30 mouse cellular contexts compared by ENCODE assay signal in genomic region chr1:85949085-85949684, GRCm38 (mm10). TPM values are rescaled to one million over a fixed set of nuclear protein-coding genes. Genes with fewer than 3 reads are reported as not detected.
"Had no signal": no experiment of that assay in that cellular context is flagged by ENCODE, and none has a peak within 500 bp of the region (broad histone marks: within the 10 kb centered on the region; RNA-seq: fewer than 3 reads in every experiment).

No protein-coding gene starts in this region.

- H3K4me2 ChIP-seq: heart, embryonic 12.5 days; hindbrain, embryonic 12.5 days; hindbrain, embryonic 14.5 days; limb, embryonic 13.5 days; limb, embryonic 15.5 days; liver, embryonic 12.5 days had no signal

- H3K36me3 ChIP-seq: heart, embryonic 10.5 days; heart, embryonic 12.5 days; hindbrain, embryonic 10.5 days; hindbrain, embryonic 12.5 days; limb, embryonic 13.5 days; limb, embryonic 15.5 days; liver, embryonic 12.5 days had no signal

- H3K9me3 ChIP-seq: heart, embryonic 10.5 days; hindbrain, embryonic 10.5 days; hindbrain, embryonic 12.5 days; limb, embryonic 13.5 days; limb, embryonic 15.5 days; liver, embryonic 12.5 days had no signal

- H3K4me3 ChIP-seq: gastrocnemius, adult 2 months; heart, embryonic 10.5 days; heart, embryonic 12.5 days; hindbrain, embryonic 10.5 days; hindbrain, embryonic 12.5 days; layer of hippocampus, adult 2 months; limb, embryonic 13.5 days; limb, embryonic 15.5 days; liver, embryonic 12.5 days had no signal

- H3K9ac ChIP-seq: heart, embryonic 12.5 days; hindbrain, embryonic 12.5 days; hindbrain, embryonic 14.5 days; limb, embryonic 13.5 days; limb, embryonic 15.5 days; liver, embryonic 12.5 days; liver, embryonic 14.5 days had no signal

- H3K27ac ChIP-seq: gastrocnemius, adult 2 months; heart, embryonic 10.5 days; hindbrain, embryonic 10.5 days; hindbrain, embryonic 12.5 days; hindbrain, embryonic 14.5 days; layer of hippocampus, adult 2 months; limb, embryonic 13.5 days; limb, embryonic 15.5 days; liver, embryonic 12.5 days; liver, embryonic 14.5 days had no signal

- H3K27me3 ChIP-seq: heart, embryonic 12.5 days; hindbrain, embryonic 12.5 days; limb, embryonic 13.5 days; limb, embryonic 15.5 days; liver, embryonic 12.5 days had no signal

- DNase-seq: gastrocnemius, adult 2 months; gastrocnemius, postnatal 14 days; heart, adult 18-20 months; heart, postnatal 10 days; heart, postnatal 4 days; kidney, adult 18-20 months; kidney, adult 8-10 months; kidney, postnatal 10 days; kidney, postnatal 25 days; kidney, postnatal 4 days; left cerebral cortex, postnatal 4 days had no signal

- ATAC-seq: hindbrain, embryonic 16.5 days; inflammation-experienced regulatory T-cells, adult 6 months; liver, embryonic 12.5 days had no signal

- H3K4me1 ChIP-seq: hindbrain, embryonic 10.5 days; hindbrain, embryonic 12.5 days; limb, embryonic 13.5 days; limb, embryonic 15.5 days; liver, embryonic 12.5 days had no signal

RNA-seq across cellular contexts. Expression of gene Gpr55, which starts 11.6 kb away (rescaled TPM):
- total RNA-seq: gastrocnemius, adult 2 months; gastrocnemius, postnatal 14 days; gastrocnemius, postnatal 4 days; granulocyte monocyte progenitor cell, adult 5-6 weeks; heart, postnatal 10 days; heart, postnatal 25 days; heart, postnatal 4 days; layer of hippocampus, adult 2 months had no signal
- polyA plus RNA-seq: heart, embryonic 10.5 days; hindbrain, embryonic 10.5 days; kidney, embryonic 14.5 days; limb, embryonic 11.5 days; liver, embryonic 12.5 days had no signal

RNA-seq across cellular contexts. Expression of gene 4933407L21Rik, which starts 20.9 kb away (rescaled TPM):
- total RNA-seq: granulocyte monocyte progenitor cell, adult 5-6 weeks; heart, adult 18-20 months; heart, adult 8-10 months; heart, postnatal 25 days; heart, postnatal 4 days; liver, adult 2 months had no signal
- polyA plus RNA-seq: heart, embryonic 10.5 days; heart, embryonic 12.5 days; liver, adult 2 months; liver, embryonic 12.5 days had no signal
